Mouse (Mus musculus): ENCODE measurements around the gene Hcar2.

DNA sequence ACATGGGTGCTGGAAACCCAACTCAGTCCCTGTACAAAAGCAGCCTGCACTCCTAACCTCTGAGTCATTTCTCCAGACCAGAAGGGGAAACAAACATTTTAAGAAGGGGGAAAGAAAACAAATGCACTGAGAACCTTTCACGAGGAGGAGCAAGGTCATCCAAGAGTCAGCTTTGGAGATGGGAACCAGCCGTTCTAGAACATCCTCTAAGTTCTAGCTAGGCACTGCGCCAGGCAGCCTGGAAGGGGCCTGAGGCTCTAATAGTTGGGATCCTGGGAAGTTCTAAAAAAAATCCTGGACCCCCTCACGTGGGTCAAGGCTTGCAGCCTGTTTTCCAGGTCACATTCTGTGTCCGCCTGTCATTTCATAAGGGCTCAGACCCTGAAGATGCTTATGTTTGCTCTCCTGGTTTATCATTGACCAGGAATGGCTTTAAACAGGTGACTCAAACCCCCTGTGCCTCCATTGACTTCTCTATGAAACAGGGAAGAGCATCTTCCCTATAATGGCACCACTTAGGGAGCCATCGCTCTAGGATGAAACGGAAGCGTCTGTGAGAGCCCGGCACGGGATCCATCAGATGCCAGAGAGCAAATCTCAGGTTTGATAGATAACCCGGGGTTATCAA, 11.3 kb downstream of the Hcar2 start:
- TF ChIP-seq ZC3H11A (IDR thresholded peaks at IDR 0.05; ENCODE audit: borderline replicate concordance, low read depth, low read length) (no peak), CHD2 (IDR thresholded peaks at IDR 0.05; ENCODE audit: low read depth, low read length) (no peak), ZNF384 (IDR thresholded peaks at IDR 0.05; ENCODE audit: low read depth, low read length) (no peak), MAFK (IDR thresholded peaks at IDR 0.05; ENCODE audit: insufficient read depth, low read depth, low read length) (no peak)
